Mouse (Mus musculus): ENCODE measurements around the gene Atg2b. TPM values are rescaled to one million over a fixed set of nuclear protein-coding genes. Genes with fewer than 3 reads are reported as not detected.
A peak's percentile ranks its signal among the peaks of the same experiment; 100 is the strongest.

Gene Atg2b
- polyA plus RNA-seq, 1 experiment = 32.3 TPM

DNA sequence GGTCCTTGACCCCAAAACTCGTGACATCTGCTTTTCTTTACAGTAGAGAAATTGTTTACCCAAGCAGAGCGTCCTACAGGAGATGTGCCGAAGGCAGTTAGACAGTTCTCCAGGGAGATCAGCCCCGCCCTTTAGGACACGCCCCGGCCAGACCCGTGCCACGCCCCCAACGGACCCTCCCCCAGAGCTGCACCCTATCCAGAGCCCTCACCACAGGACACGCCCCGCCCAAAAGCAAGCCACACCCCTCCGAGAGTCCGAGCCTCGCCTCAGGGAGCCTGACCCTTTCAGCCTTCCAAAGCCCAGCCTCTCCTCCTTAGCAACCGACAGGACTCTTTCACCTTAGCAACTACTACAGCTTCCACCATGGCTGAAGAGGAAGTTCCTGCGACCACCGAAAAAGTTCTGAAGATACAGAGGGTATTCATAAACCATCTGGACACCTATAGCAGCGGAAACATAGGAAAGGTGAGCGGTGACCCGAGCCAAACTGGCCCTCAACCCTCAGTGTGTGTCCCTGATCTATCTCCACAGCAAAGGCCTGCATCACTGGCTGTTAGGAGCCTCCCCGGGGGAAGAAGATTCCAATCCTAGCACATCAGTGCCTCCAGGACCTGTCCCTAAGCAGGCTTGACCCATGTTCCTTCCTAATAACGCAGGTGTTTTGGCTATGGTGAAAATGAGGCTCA is 20.9 kb upstream of the Atg2b start, which contains the start of gene Ak7:
Ak7 (plus strand) TSS at position 178 of the 689 bp plus-strand sequence.
- peak; percentile 50 for DNase-seq (ENCODE audit: low read depth)
- TF ChIP-seq CTCF (IDR thresholded peaks at IDR 0.05; ENCODE audit: borderline replicate concordance, extremely low read depth, insufficient read depth, insufficient read length) (no peak), POLR2A (IDR thresholded peaks at IDR 0.05; ENCODE audit: borderline replicate concordance, extremely low read depth, insufficient read depth, insufficient read length, poor library complexity, severe bottlenecking) (no peak)

DNA sequence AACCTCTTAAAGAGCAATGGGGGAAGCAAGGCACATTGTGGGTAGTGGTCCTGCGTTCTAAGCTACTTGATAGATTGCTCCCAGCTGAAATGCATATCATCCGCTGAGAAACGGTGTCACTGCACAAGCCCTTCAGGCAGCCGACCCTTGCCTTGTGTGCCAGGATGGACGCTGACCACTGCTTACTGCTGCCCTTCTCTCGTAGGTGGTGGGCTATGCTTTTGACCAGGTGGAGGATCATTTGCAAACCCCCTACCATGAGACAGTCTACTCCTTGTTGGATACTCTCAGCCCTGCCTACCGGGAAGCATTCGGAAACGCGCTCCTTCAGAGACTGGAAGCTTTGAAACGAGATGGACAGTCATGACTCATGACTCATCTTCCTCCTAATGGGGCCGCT is 15.4 kb upstream of the Atg2b start:
- TF ChIP-seq CTCF (IDR thresholded peaks at IDR 0.05; ENCODE audit: borderline replicate concordance, extremely low read depth, insufficient read depth, insufficient read length) = no peak
- no peak for TF ChIP-seq POLR2A (IDR thresholded peaks at IDR 0.05; ENCODE audit: borderline replicate concordance, extremely low read depth, insufficient read depth, insufficient read length, poor library complexity, severe bottlenecking)

DNA sequence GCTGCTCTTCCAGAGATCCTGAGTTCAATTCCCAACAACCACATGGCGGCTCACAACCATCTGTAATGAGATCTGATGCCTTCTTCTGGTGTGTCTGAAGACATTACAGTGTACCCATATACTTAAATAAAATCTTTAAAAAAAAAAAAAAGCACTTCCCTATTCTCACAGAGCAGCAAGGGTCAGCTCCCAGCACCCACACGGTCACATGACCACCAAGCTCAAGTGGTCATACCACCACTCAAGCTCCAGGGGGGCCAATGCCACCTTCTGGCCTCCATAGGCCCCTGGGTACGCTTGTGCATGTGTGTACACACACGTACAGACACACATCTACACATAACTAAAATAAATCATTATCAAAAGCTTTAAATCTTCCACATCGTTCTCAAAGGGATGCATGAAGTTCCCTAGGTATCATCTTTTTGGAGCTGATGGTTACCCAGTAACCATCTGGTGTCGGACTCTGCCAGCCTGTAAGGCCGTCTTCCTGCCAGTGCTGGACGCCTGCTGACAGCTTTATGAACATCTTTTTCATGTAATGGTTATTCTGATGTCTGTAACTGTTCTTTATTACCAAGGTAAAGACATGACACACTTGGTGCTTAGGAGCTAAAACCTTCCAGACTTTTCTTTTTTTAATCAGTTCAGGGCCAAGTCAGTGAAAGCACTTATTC is 12.2 kb upstream of the Atg2b start:
- DNase-seq (ENCODE audit: low read depth) = no peak
- TF ChIP-seq CTCF (IDR thresholded peaks at IDR 0.05; ENCODE audit: borderline replicate concordance, extremely low read depth, insufficient read depth, insufficient read length) = no peak
- no peak for TF ChIP-seq POLR2A (IDR thresholded peaks at IDR 0.05; ENCODE audit: borderline replicate concordance, extremely low read depth, insufficient read depth, insufficient read length, poor library complexity, severe bottlenecking)

More for the DNA sequence above, 15.4 kb upstream of the Atg2b start:
- no peak for DNase-seq (ENCODE audit: low read depth)

DNA sequence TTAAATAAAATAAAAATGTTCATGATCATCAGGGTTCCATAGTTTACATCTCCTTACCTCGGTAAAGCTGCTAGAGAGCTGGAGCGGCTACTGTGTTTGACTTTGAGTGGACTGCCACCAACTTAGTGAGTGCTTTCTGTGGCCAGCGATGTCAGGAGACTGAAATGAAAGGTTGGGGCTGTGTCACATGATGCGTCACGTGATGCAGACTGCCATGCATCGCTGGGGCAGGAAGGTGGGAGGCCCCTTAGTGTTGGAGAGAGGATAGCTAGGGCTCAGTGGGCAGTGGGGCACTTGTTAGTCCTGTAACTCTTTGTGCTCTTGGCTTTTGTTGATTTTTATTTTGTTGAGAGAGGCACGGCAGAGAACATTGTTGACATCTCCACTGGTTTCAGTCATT is 10.8 kb upstream of the Atg2b start:
- DNase-seq (ENCODE audit: low read depth) = no peak
- TF ChIP-seq POLR2A (IDR thresholded peaks at IDR 0.05; ENCODE audit: borderline replicate concordance, extremely low read depth, insufficient read depth, insufficient read length, poor library complexity, severe bottlenecking) = no peak
- no peak for TF ChIP-seq CTCF (IDR thresholded peaks at IDR 0.05; ENCODE audit: borderline replicate concordance, extremely low read depth, insufficient read depth, insufficient read length)

DNA sequence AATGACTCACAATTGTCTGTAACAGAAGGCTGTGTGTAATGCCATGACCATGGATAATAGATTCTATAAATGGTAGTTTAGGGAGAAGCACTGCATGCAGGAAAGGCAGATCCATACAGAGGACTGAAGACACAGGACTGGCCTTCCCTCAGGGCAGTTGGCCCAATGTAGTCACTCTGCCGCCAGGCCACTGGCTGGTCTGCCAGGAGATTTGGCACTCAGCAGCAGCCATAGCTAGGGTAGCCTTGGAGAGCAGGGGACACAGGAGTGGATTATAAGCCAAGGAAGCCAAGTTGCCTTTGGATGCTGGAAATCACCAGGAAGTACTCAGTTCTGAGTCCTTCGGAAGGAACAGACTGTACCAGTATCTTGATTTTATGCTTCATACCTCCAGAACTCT is 9.0 kb upstream of the Atg2b start:
- DNase-seq (ENCODE audit: low read depth) = no peak
- TF ChIP-seq POLR2A (IDR thresholded peaks at IDR 0.05; ENCODE audit: borderline replicate concordance, extremely low read depth, insufficient read depth, insufficient read length, poor library complexity, severe bottlenecking) = no peak
- TF ChIP-seq CTCF (IDR thresholded peaks at IDR 0.05; ENCODE audit: borderline replicate concordance, extremely low read depth, insufficient read depth, insufficient read length) = no peak

DNA sequence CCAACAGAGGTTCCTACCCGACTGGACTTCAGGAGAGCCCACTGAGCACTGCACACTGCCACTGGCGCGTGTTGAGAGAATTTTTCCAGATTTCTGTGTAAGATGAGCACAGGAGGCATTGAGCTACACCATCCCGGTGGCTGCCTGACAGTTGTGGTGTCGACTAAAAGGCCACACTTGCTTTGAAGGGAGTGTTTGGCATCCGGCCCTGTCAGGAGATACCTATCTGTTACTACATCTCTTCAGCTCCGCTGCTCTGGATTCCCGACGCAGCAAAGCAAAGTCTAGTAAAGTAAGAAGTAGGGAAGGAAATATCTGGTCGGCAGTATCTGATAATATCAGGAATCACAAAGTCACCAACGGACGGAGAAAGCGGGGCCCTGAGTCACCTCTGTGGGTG is 4.4 kb upstream of the Atg2b start:
- DNase-seq (ENCODE audit: low read depth) = no peak
- TF ChIP-seq POLR2A (IDR thresholded peaks at IDR 0.05; ENCODE audit: borderline replicate concordance, extremely low read depth, insufficient read depth, insufficient read length, poor library complexity, severe bottlenecking) (no peak), CTCF (IDR thresholded peaks at IDR 0.05; ENCODE audit: borderline replicate concordance, extremely low read depth, insufficient read depth, insufficient read length) (no peak)

DNA sequence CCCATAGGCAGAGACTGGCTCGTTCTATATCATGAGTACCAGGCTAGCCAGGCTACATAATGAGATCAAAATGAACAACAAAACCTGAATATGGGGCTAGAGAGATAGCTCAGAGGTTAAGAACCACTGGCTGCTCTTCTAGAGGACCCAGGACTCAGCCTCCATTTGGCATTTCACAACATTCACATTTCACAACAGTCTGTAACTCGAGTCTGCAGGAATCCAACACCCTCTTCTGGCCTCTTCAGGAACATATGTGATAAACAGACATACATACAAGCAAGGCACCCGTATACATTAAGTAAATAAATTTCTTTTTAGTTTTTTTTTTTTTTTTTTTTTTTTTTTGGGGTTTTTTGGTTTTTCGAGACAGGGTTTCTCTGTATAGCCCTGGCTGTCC is 3.5 kb upstream of the Atg2b start:
- no peak for DNase-seq (ENCODE audit: low read depth)
- TF ChIP-seq POLR2A (IDR thresholded peaks at IDR 0.05; ENCODE audit: borderline replicate concordance, extremely low read depth, insufficient read depth, insufficient read length, poor library complexity, severe bottlenecking) (no peak), CTCF (IDR thresholded peaks at IDR 0.05; ENCODE audit: borderline replicate concordance, extremely low read depth, insufficient read depth, insufficient read length) (no peak)

DNA sequence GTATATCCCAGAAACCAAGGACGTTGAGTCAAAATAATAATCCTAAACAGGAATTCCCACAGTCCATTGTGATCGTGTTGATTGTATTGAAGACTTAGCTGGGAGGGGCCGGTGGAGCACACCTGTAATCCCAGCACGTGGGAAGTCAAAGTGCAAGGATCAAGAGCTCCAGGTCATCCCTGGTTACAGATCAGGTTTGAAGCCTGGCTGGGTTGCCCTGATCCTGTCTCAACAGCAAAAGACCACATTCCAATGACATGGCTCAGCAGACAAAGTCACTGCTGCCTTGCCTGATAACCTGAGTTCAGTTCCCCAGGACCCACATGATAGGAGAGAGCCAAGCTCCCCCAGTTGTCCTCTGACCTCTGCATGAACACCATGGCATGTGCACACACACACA is 2.4 kb upstream of the Atg2b start:
- TF ChIP-seq CTCF (IDR thresholded peaks at IDR 0.05; ENCODE audit: borderline replicate concordance, extremely low read depth, insufficient read depth, insufficient read length) (no peak), POLR2A (IDR thresholded peaks at IDR 0.05; ENCODE audit: borderline replicate concordance, extremely low read depth, insufficient read depth, insufficient read length, poor library complexity, severe bottlenecking) (no peak)
- DNase-seq (ENCODE audit: low read depth) = no peak

DNA sequence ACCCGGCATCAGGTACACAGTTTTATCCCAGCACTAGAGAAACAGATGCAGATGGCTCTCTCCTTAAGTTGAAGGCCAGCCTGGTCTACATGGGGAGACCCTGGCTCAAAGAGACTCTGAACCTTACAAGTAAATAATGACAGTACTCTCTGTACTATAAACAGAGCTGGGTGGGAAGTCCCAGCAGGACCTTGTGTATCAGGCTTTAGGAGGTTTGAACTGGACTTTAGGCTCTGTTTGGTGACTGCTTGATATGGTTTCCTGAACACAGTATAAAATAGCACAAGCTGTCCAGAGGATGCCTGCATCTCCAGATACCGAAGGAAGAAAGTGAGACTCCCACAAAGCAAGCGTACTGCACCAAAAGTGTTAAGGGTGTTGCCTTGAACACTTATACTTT is 1.8 kb upstream of the Atg2b start:
- DNase-seq (ENCODE audit: low read depth) = no peak
- TF ChIP-seq CTCF (IDR thresholded peaks at IDR 0.05; ENCODE audit: borderline replicate concordance, extremely low read depth, insufficient read depth, insufficient read length) = no peak
- TF ChIP-seq POLR2A (IDR thresholded peaks at IDR 0.05; ENCODE audit: borderline replicate concordance, extremely low read depth, insufficient read depth, insufficient read length, poor library complexity, severe bottlenecking) = no peak

DNA sequence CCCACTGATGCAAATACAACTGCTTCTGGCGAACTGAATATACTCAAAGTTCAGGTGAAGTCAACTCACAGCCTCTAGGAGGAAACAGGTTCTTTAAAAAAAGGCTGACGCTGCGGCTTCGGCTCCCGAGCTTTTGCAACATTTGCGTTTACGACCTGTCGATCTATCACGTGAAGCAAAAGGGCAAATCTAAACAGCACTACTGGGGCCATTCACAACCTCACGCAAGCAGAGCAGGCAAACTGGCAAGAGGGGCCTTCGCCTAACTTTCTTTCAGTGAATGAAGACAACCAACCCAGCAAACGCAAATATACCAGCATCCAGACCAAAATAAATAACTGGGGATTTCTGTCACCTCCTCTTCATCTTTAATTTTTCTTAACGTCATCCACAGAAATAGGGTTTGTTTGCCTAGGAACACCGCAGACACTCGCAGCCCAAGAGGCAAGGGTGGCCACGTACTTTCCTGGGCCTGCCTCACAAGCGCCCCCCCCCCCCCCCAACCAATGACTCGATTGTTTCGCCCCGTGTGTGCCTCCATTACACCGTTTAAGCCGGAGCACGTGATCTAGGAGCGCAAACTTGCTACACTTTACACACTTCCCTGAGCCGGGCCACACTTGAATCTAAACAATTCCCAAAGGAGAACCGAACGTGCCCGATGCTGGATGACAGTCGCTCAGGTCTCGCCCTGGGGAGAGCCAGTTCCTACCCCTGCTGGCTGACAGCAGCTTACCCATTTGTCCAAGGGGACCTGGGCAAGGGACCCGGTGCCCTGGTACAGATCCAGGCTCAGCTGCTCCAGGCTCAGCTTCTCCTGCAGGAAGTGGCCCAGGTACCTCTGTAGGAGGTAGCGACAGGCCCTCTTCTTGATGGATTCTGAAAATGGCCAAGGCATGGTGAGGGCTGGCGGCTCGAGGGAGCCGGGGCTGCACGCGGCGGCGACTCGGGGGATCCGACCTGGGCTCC is 794 bp downstream of the Atg2b start, which contains the start of gene Gskip:
Gskip (plus strand) TSS at position 897 of the 969 bp plus-strand sequence.
- TF ChIP-seq CTCF (IDR thresholded peaks at IDR 0.05; ENCODE audit: borderline replicate concordance, extremely low read depth, insufficient read depth, insufficient read length) (no peak), POLR2A (IDR thresholded peaks at IDR 0.05; ENCODE audit: borderline replicate concordance, extremely low read depth, insufficient read depth, insufficient read length, poor library complexity, severe bottlenecking) (no peak)
- DNase-seq (ENCODE audit: low read depth) = peak; percentile 60

DNA sequence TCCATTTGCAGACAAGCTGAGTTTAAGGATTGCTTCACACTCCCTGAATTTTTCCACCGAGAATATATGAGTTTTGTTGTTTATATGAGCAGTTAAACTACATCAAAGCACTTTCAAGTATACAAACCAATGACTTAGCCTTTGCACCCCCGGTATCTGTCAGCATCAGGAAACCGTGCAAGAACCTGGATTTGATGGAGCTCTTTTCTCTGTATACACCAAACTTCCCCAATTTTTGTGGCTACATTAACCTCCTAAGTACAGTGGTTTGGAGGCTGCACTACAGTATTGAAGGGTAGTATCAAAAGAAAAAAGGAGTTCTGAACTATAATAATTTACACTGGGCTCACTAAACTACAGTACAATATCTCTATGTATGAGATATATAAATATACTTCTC is 6.2 kb downstream of the Atg2b start:
- DNase-seq (ENCODE audit: low read depth) = no peak
- TF ChIP-seq CTCF (IDR thresholded peaks at IDR 0.05; ENCODE audit: borderline replicate concordance, extremely low read depth, insufficient read depth, insufficient read length) (no peak), POLR2A (IDR thresholded peaks at IDR 0.05; ENCODE audit: borderline replicate concordance, extremely low read depth, insufficient read depth, insufficient read length, poor library complexity, severe bottlenecking) (no peak)
